Mouse (Mus musculus): ENCODE data around the gene Musk. TPM values are rescaled to one million over a fixed set of nuclear protein-coding genes. Genes with fewer than 3 reads are reported as not detected.

Musk gene
- polyA plus RNA-seq, 1 experiment from 2014 or later, result 5.9 TPM

DNA sequence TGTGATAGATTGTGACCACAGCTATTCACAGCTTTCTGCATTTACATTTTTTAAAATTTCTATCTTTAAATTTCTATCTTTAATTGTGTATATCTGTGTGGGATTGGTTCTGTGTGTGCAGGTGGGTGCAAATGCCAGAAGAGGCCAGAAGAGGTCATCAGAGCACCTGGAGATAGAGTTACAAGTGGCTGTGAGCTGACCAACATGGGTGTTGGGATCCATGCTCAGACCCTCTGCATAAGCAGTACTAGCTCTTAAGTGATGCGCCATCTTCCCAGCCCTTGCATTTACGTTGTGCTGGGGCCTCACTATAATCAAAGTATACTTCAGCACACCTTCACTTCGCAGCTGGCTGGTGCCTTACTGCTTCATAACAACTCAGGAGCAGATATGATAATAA is 129.8 kb downstream of the Musk start:
- ATAC-seq (ENCODE audit: insufficient number of reproducible peaks, low FRiP score, low TSS enrichment, low read depth), result no peak
- H3K9ac ChIP-seq, result no peak overlapping the region
- H3K4me3 ChIP-seq (replicated peaks), result no peak overlapping the region
- no peak overlapping the region for H3K4me2 ChIP-seq (replicated peaks)
- H3K36me3 ChIP-seq, result no peaks in the 10 kb centered on the region
- 0 out of 2 replicates have a peak, but pooled peaks cover 3% of the 10 kb centered on the region for H3K4me1 ChIP-seq
- no peak overlapping the region for H3K27ac ChIP-seq (replicated peaks)
- no peaks in the 10 kb centered on the region for H3K9me3 ChIP-seq (replicated peaks)
- WGBS, result 94% methylated on average over 3 of the region's 3 CpGs
- no peaks in the 10 kb centered on the region for H3K27me3 ChIP-seq

DNA sequence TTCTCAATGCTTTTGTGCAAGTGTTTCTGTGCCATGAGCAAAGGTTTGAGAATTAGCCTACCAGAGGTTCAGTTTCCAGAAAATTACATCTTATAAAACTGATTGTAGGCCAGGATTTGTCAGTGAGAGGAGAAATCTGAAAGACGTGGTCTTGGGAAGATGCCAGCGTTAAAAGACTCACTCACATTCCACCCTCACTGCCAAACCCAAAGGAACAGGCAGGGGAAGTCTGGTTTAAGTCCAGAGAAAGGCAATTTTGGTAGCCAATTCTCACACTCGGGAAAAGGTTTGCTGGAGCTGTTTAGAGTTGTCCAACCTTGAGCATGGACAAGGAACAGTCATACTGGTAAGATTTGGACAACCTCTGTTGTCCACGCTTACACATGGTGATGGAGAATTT is 131.6 kb downstream of the Musk start:
- Histone ChIP-seq H3K9ac (no peak overlapping the region), H3K4me1 (0 out of 2 replicates have a peak, but pooled peaks cover 3% of the 10 kb centered on the region), H3K4me2 (replicated peaks) (no peak overlapping the region), H3K36me3 (no peaks in the 10 kb centered on the region), H3K9me3 (replicated peaks) (no peaks in the 10 kb centered on the region), H3K27me3 (no peaks in the 10 kb centered on the region), H3K27ac (replicated peaks) (no peak overlapping the region), H3K4me3 (replicated peaks) (no peak overlapping the region)
- ATAC-seq (ENCODE audit: insufficient number of reproducible peaks, low FRiP score, low TSS enrichment, low read depth), result no peak
- 47% methylated on average over 4 of the region's 4 CpGs for WGBS

DNA sequence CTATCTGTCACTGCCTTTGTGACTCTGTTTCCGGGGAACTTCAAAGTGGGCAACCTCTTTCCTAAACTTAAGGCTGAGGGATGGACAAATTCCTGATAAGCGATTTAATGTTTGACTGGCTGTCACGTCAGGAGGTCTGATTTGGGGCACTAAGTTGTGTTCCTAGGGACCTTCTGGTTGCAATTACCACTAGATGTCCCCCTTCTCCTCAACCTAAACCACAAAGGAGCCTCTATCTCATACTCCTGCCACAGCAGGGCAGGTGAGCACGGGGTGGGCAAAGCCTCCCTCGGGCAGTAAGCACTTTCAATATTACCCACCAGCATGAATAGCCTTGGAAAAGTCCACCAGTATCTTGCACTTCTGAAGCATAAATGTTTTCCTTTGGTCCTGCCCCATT is 133.5 kb downstream of the Musk start:
- 43% methylated on average over 5 of the region's 5 CpGs for WGBS
- Histone ChIP-seq H3K9me3 (replicated peaks) (no peaks in the 10 kb centered on the region), H3K4me3 (replicated peaks) (no peak overlapping the region), H3K9ac (no peak overlapping the region), H3K27ac (replicated peaks) (no peak overlapping the region), H3K4me1 (peaks cover 9% of the 10 kb centered on the region; the same call in 1 of the 2 replicates), H3K4me2 (replicated peaks) (no peak overlapping the region), H3K36me3 (no peaks in the 10 kb centered on the region), H3K27me3 (no peaks in the 10 kb centered on the region)
- ATAC-seq (ENCODE audit: insufficient number of reproducible peaks, low FRiP score, low TSS enrichment, low read depth), result no peak

DNA sequence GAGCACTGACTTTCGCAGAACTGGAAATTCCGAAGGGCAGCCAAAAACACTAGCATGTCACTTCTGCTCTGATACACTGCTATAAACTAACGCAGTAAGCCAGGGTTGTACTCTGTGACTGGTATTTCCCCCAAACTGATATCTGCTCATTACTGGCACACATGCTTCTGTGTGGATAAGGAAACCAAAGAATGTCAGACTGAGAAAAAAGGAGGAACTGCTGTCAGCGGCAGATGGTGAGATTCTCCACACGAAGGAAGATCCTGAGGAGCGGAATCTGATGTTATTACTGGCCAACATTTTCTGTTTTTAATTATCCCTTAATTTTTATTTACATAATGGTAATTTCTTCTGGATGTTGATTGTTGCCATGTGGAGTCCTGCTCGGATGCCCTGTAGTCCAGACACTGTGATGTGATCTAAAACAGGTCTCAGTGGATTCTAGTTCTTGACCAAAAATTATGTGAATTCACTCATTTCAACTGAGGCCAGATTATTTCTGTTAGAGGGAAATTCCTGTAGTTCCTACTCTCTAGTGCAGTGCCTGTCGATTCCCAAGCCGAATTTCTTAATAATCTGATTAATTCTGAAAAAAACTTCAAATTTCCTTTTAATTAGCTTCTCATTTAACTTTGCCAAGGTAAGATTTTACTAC is 137.6 kb downstream of the Musk start:
- peak overlapping the region; percentile 34 for H3K4me2 ChIP-seq (replicated peaks)
- no peaks in the 10 kb centered on the region for H3K36me3 ChIP-seq
- no peak overlapping the region for H3K9ac ChIP-seq
- H3K27me3 ChIP-seq, result no peaks in the 10 kb centered on the region
- no peak; the same call in 1 of the 2 replicates for ATAC-seq (ENCODE audit: insufficient number of reproducible peaks, low FRiP score, low TSS enrichment, low read depth)
- WGBS, result 26% methylated on average over 9 of the region's 9 CpGs
- H3K4me1 ChIP-seq, result peaks cover 6% of the 10 kb centered on the region; the same call in 1 of the 2 replicates
- H3K27ac ChIP-seq (replicated peaks), result no peak overlapping the region
- no peaks in the 10 kb centered on the region for H3K9me3 ChIP-seq (replicated peaks)
- no peak overlapping the region for H3K4me3 ChIP-seq (replicated peaks)

Other genes with a start within 250 kb of the Musk start
- 9.3 and 10.9 TPM in 2 replicates for gene Svep1, start 79.1 kb upstream of the Musk start, polyA plus RNA-seq (2015; fragmentation: Nextera tagmentation; extraction: Ambion mirVana)

Data from embryonic facial prominence, embryonic 15.5 days (tissue).